Mouse (Mus musculus) heart, embryonic 10.5 days (tissue): Measurements from ENCODE around the gene Apol8. TPM values are rescaled to one million over a fixed set of nuclear protein-coding genes. Genes with fewer than 3 reads are reported as not detected.

Experiments
- DNase-seq: peaks from one replicate; pipeline ENCODE4 v3.0.0-alpha.2; 2017; ENCODE audit warnings: low spot score
- H3K27ac ChIP-seq: fragments of 300-500 bp; sonication (generic); 2 replicates; pipeline ENCODE4 v1.5.1; 2016; ENCODE audit warnings: mild to moderate bottlenecking
- H3K27me3 ChIP-seq: fragments of 300-500 bp; sonication (generic); 2 replicates; pipeline ENCODE4 v1.6.1; 2016; ENCODE audit warnings: mild to moderate bottlenecking; ENCODE audit not compliant: poor library complexity, insufficient read depth, severe bottlenecking
- H3K36me3 ChIP-seq: fragments of 300-500 bp; sonication (generic); 2 replicates; pipeline ENCODE4 v1.6.1; 2016; ENCODE audit warnings: mild to moderate bottlenecking, moderate library complexity
- H3K4me1 ChIP-seq: fragments of 300-500 bp; sonication (generic); 2 replicates; pipeline ENCODE4 v1.6.1; 2016; ENCODE audit warnings: mild to moderate bottlenecking
- H3K4me3 ChIP-seq: fragments of 300-500 bp; sonication (generic); 2 replicates; pipeline ENCODE4 v1.5.1; 2016; ENCODE audit warnings: mild to moderate bottlenecking, moderate library complexity
- H3K9me3 ChIP-seq: fragments of 300-500 bp; sonication (generic); 2 replicates; pipeline ENCODE4 v1.6.1; 2016; ENCODE audit warnings: mild to moderate bottlenecking, moderate library complexity
- WGBS: fragments of 180-500 bp; shearing (Covaris S2); methylation state at CpG from one replicate; pipeline ENCODE4 v1.1.7; 2016; 5-methylcytosine and 5-hydroxymethylcytosine counted together
- polyA plus RNA-seq: library from polyadenylated mRNA; unstranded; fragments of >200 nt; fragmentation: Nextera tagmentation; extraction: Ambion mirVana; gene quantifications from 2 replicates; pipeline ENCODE4 v1.2.1, GENCODE M21; 2016

Gene Apol8
- 0.16 and 0.52 TPM in 2 replicates for polyA plus RNA-seq

- Histone ChIP-seq H3K4me1 (peaks cover 16% of the 10 kb centered on the region; the same call in 1 of the 2 replicates), H3K4me3 (no peak within 1 kb of the TSS), H3K27me3 (0 out of 2 replicates have a peak, but pooled peaks cover 15% of the 10 kb centered on the region), H3K36me3 (peaks cover 27% of the 10 kb centered on the region), H3K9me3 (no peaks in the 10 kb centered on the region), H3K27ac (no peak within 1 kb of the TSS)
- DNase-seq, result no peak
- 10% methylated on average over 9 of the region's 9 CpGs for WGBS
Measured at GRCm38 (mm10) chr15:77756848-77757247, at the start of gene Apol8. TSS of gene Apol8 (minus strand) at chr15:77757003.

DNA sequence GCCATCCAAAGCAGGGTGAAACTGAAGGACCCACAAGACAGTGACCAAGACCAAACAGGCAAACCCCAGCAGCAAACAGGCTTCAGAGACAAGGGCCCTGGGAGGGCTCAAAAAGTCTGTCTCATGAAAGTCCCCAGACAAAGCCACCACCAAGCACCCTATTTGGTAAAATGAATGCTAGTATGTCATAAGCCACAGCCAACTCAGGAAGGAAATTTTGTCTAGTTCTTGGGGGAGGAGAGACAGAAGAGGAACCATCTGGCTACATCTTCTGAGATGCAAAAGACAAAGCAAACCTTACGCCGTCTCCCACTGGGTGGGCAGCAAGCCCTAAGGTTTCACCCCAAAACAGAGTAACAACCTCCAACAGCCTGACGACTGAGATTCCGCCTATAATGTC, 48.9 kb upstream of the Apol8 start:
- Histone ChIP-seq H3K27ac (peak overlapping the region; percentile 85; the same call in 1 of the 2 replicates), H3K9me3 (no peaks in the 10 kb centered on the region), H3K4me3 (no peak overlapping the region), H3K4me1 (peaks cover 81% of the 10 kb centered on the region), H3K27me3 (no peaks in the 10 kb centered on the region), H3K36me3 (peaks cover 93% of the 10 kb centered on the region)
- 84% methylated on average over 4 of the region's 4 CpGs for WGBS
- no peak for DNase-seq

DNA sequence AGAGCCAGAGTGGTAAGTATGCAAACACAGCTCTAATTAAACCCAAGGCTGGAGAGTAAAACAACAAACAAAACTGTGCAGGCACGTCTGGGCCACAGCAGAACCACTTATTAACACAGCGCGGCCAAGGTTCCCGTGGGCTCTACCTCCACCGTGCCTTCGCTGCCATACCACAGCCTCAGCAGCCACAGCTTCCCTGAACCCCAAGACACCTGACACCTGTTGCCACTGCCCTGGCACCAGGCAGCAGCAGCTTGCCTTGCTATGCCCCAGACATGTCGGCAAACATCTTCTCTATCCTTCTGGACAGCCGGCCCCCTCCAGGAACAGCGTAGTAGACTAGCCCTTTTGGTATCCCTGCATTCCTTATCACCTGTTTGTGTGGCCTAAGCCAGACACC, 48.1 kb upstream of the Apol8 start:
- peak overlapping the region; percentile 85; the same call in 1 of the 2 replicates for H3K27ac ChIP-seq

DNA sequence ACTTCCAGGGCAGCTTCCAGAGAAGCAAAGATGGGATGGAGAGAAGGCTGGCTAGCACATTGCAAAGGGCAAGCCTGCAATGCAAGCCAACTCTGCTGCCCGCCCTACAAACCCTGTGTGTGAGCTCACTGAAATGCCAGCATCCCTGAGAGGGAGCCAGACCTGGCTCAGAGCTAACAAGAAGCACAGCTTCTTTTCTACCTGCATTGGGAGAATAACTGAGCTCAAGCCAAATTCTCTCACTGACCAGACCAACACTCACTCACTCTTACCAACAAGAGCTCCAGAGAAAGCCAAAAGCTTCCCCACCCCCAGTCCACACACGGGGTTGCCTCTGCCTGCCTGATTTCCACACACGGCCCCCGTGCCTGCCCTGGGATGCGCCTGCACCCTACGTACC, 47.7 kb upstream of the Apol8 start:
- 78% methylated on average over 6 of the region's 6 CpGs for WGBS
- Histone ChIP-seq H3K4me1 (peaks cover 85% of the 10 kb centered on the region), H3K27me3 (no peaks in the 10 kb centered on the region), H3K9me3 (no peaks in the 10 kb centered on the region), H3K4me3 (no peak overlapping the region), H3K36me3 (peaks cover 84% of the 10 kb centered on the region), H3K27ac (peak overlapping the region; percentile 85)
- DNase-seq, result no peak

More for the DNA sequence above, 48.1 kb upstream of the Apol8 start:
- 74% methylated on average over 9 of the region's 9 CpGs for WGBS
- Histone ChIP-seq H3K9me3 (no peaks in the 10 kb centered on the region), H3K4me3 (no peak overlapping the region), H3K36me3 (peaks cover 88% of the 10 kb centered on the region), H3K4me1 (peaks cover 82% of the 10 kb centered on the region), H3K27me3 (no peaks in the 10 kb centered on the region)
- no peak for DNase-seq

GRCm38 (mm10) chr15:77803747-77804146, 46.9 kb upstream of the Apol8 start:
- DNase-seq, result no peak
- H3K27ac ChIP-seq, result peak overlapping the region; percentile 85
- WGBS, result 24% methylated on average over 3 of the region's 3 CpGs
- H3K27me3 ChIP-seq, result no peaks in the 10 kb centered on the region
- H3K4me3 ChIP-seq, result no peak overlapping the region
- H3K4me1 ChIP-seq, result peaks cover 85% of the 10 kb centered on the region
- H3K9me3 ChIP-seq, result no peaks in the 10 kb centered on the region
- H3K36me3 ChIP-seq, result peaks cover 77% of the 10 kb centered on the region

DNA sequence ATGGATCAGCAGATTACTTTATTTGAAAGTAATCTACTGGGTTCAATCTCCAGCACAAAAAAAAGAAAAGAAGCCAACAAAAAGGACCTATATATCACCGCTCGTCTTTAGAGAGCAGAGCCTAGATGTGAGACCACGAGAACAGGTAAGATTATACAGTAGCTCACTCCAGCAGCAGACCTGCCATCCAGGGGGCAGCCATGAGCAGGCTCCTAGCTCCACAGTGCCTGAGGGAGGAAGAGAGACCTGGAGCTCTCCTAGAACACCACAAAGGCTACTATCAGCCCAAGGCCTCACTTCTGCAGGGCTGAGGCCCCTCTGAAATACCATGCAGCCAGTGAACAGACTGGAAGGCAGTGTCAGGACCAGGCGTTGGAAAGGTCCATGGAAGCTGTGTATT, 46.2 kb upstream of the Apol8 start:
- Histone ChIP-seq H3K36me3 (peaks cover 70% of the 10 kb centered on the region), H3K4me3 (no peak overlapping the region), H3K9me3 (no peaks in the 10 kb centered on the region), H3K27me3 (no peaks in the 10 kb centered on the region), H3K4me1 (peaks cover 93% of the 10 kb centered on the region), H3K27ac (peak overlapping the region; percentile 85)
- WGBS, result 85% methylated on average over 4 of the region's 4 CpGs
- DNase-seq, result no peak

- H3K4me1 ChIP-seq, result peaks cover 95% of the 10 kb centered on the region
- H3K9me3 ChIP-seq, result no peaks in the 10 kb centered on the region
- 26% methylated on average over 4 of the region's 4 CpGs for WGBS
- H3K27me3 ChIP-seq, result no peaks in the 10 kb centered on the region
- H3K27ac ChIP-seq, result peak overlapping the region; percentile 95
- no peak for DNase-seq
- H3K36me3 ChIP-seq, result peaks cover 65% of the 10 kb centered on the region
- H3K4me3 ChIP-seq, result no peak overlapping the region
Measured at GRCm38 (mm10) chr15:77801188-77801587, 44.4 kb upstream of the Apol8 start.

DNA sequence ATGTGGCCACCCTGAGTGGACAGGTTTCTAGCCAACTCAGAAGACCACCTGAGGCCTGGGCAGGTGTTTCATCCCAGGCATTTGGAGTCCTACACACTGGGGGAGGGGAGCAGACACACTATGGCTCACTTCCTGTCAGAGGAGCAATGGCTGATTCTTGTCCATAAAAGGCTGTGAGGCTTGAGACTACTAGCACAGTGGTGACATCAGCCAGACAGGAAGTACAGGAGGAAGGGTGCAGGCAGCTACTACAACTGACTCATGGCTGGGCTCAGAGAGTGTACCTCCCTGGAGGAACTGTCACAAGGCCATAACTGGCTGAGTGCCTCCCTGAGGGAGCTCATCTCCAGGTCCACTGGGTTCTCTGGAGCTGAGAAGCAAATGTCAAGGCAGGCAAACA, 43.7 kb upstream of the Apol8 start:
- H3K4me1 ChIP-seq, result peaks cover 96% of the 10 kb centered on the region
- H3K27me3 ChIP-seq, result no peaks in the 10 kb centered on the region
- H3K9me3 ChIP-seq, result no peaks in the 10 kb centered on the region
- peak overlapping the region; percentile 95 for H3K27ac ChIP-seq
- 0 out of 2 replicates have a peak overlapping the region, but pooled peaks have one; percentile 15 for H3K4me3 ChIP-seq
- H3K36me3 ChIP-seq, result peaks cover 67% of the 10 kb centered on the region
- DNase-seq, result peak; percentile 86

GRCm38 (mm10) chr15:77799491-77800474, 43.0 kb upstream of the Apol8 start:
- Histone ChIP-seq H3K27ac (peak overlapping the region; percentile 95), H3K36me3 (peaks cover 68% of the 10 kb centered on the region), H3K27me3 (no peaks in the 10 kb centered on the region), H3K4me1 (peaks cover 96% of the 10 kb centered on the region), H3K4me3 (no peak overlapping the region), H3K9me3 (no peaks in the 10 kb centered on the region)
- DNase-seq, result no peak
- 76% methylated on average over 8 of the region's 8 CpGs for WGBS

DNA sequence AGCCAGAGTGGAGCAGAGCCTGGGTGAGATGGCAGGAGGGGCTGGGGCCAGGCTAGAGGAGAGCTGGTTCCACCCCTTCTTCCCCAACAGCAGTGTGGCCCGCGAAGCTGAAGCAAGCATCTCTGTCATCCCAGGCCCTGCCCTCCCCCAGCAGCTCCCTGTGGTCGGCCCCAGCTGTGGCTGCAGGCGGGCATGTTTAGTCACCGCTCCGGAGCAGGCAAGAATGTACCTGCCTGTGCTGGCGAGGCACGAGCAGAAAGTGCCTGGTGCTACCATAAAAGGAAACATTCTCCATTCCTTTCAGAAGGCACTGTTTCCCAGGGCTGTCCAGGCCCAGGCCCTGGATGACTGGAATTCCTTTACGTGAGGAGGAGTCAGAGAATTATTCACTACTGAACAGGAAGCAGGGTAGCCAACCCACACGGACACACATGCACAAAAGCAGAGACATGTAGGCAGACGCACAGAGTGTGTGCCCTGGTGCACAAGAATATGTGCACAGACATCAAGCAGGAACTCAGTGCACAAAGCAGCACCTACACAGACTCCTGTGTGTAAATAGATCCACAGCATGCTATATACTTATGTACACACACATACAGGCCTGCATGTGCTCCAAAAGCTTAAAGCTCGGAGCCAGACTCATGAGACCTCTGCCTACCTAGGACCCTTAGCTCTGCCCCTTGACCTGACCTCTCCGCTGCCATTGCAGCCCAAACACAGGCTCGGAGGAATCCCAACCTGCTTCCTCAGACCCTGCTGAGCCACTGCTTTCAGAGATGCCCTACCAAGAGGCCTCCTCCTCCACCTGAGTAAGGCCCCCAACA, 42.1 kb upstream of the Apol8 start:
- H3K36me3 ChIP-seq, result peaks cover 67% of the 10 kb centered on the region
- peak; percentile 94 for DNase-seq
- peaks cover 96% of the 10 kb centered on the region for H3K4me1 ChIP-seq
- 0 out of 2 replicates have a peak overlapping the region, but pooled peaks have one; percentile 33 for H3K4me3 ChIP-seq
- H3K27me3 ChIP-seq, result no peaks in the 10 kb centered on the region
- WGBS, result 11% methylated on average over 14 of the region's 14 CpGs
- H3K27ac ChIP-seq, result peak overlapping the region; percentile 95
- H3K9me3 ChIP-seq, result no peaks in the 10 kb centered on the region

DNA sequence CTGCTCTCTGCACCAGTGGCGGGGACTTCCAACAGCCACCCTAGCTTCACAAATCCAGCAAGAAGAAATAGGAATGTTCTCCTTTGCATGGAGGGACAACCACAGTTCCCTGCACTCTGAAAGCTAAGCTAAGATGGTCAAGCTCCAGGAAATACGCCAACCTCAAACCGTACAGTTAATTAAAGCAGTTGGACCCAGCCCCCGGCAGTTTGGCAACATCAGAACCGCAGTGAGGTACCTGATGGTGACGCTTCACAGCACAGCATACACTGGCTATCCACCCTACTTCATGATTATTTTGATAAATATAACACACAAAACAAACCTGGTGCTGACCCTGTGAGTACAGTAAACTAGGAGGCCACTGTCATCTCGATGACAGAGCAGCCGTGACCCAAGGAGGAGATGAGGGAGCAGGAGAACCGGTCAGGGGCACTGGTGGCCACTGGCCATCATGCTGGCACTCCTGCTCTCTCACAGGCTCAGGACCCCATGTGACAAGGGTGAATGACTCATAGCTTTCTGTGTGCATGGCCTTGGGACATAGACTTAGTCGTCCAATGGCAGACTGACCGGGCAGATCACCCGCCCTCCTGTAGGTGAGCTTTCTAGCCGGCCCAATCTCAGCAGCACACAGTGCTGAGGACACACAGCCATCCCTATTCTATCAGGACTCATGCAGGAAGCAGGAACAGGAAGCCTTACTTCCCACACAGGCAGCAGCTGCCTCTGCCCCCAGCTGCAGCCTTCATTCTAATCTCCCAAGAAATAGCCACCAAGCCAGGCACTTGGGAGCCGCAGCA, 41.0 kb upstream of the Apol8 start:
- Histone ChIP-seq H3K9me3 (no peaks in the 10 kb centered on the region), H3K4me1 (peaks cover 97% of the 10 kb centered on the region), H3K36me3 (peaks cover 67% of the 10 kb centered on the region), H3K27me3 (no peaks in the 10 kb centered on the region), H3K27ac (peak overlapping the region; percentile 95), H3K4me3 (0 out of 2 replicates have a peak overlapping the region, but pooled peaks have one; percentile 5)
- 63% methylated on average over 14 of the region's 14 CpGs for WGBS
- no peak for DNase-seq

DNA sequence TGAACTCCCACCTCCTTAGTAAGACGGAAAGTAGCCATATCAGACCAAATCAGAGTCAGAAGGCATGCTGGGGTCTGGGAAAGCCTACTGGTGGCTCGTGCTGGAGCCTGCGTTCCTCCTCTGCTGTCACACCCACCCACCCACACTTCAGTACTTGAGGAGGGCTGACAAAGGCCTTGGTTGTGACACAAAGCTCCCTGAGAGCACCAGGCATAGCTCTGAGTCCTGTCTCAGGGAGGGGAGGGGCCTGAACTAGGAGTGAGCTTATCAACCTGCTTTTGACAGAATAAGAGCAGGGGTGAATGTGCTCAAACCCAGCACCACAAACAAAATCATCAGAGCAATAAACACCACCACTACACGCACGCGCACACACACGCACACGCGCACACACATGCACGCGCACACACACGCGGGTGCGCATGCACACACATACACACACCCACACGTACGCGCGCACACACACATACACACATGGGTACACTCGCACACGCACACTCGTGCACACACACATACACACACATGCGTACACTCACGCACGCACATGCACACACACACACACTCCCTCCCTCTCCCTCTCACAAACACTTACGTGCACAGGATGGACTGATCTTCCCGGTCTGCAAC, 39.7 kb upstream of the Apol8 start:
- H3K27ac ChIP-seq, result peak overlapping the region; percentile 95
- no peaks in the 10 kb centered on the region for H3K9me3 ChIP-seq
- H3K36me3 ChIP-seq, result peaks cover 67% of the 10 kb centered on the region
- no peaks in the 10 kb centered on the region for H3K27me3 ChIP-seq
- WGBS, result 85% methylated on average over 26 of the region's 26 CpGs
- peaks cover 91% of the 10 kb centered on the region for H3K4me1 ChIP-seq
- no peak for DNase-seq
- H3K4me3 ChIP-seq, result no peak overlapping the region
